Mouse (Mus musculus) midbrain, embryonic 14.5 days (tissue): ENCODE measurements around the gene Gatd1. TPM values are rescaled to one million over a fixed set of nuclear protein-coding genes. Genes with fewer than 3 reads are reported as not detected.

Source experiments
- ATAC-seq: fragments of 200-750 bp; cut with Nextera tagmentation; 2 replicates; pipeline ENCODE4 v1.8.0; 2017; ENCODE audit warnings: moderate number of reproducible peaks, moderate library complexity; ENCODE audit not compliant: low FRiP score, low TSS enrichment
- DNase-seq: peaks from one replicate; pipeline ENCODE4 v3.0.0-alpha.2; 2015
- H3K27ac ChIP-seq: fragments of 300-500 bp; sonication (generic); replicated peaks from 2 replicates; pipeline ENCODE4 v1.5.1; 2014; ENCODE audit warnings: mild to moderate bottlenecking, low read depth, low read length, moderate library complexity
- H3K27me3 ChIP-seq: fragments of 300-500 bp; sonication (generic); 2 replicates; pipeline ENCODE4 v1.6.1; 2014; ENCODE audit warnings: low read length, control low read depth, mixed read lengths; ENCODE audit not compliant: control insufficient read depth, insufficient read depth
- H3K36me3 ChIP-seq: fragments of 300-500 bp; sonication (generic); 2 replicates; pipeline ENCODE4 v1.6.1; 2014; ENCODE audit warnings: low read length, control low read depth; ENCODE audit not compliant: control insufficient read depth, insufficient read depth
- H3K4me1 ChIP-seq: fragments of 300-500 bp; sonication (generic); 2 replicates; pipeline ENCODE4 v1.6.1; 2014; ENCODE audit warnings: mild to moderate bottlenecking, antibody characterized with exemption, low read length, control low read depth; ENCODE audit not compliant: control insufficient read depth, insufficient read depth
- H3K4me2 ChIP-seq: fragments of 300-500 bp; sonication (generic); 2 replicates; pipeline ENCODE4 v1.6.1; 2014; ENCODE audit warnings: mild to moderate bottlenecking, low read length, moderate library complexity
- H3K4me3 ChIP-seq: fragments of 300-500 bp; sonication (generic); replicated peaks from 2 replicates; pipeline ENCODE4 v1.5.1; 2014; ENCODE audit warnings: low read depth, low read length
- H3K9ac ChIP-seq: fragments of 300-500 bp; sonication (generic); replicated peaks from 2 replicates; pipeline ENCODE4 v1.6.1; 2014; ENCODE audit warnings: mild to moderate bottlenecking, low read length, moderate library complexity
- H3K9me3 ChIP-seq: fragments of 300-500 bp; sonication (generic); 2 replicates; pipeline ENCODE4 v1.6.1; 2016; ENCODE audit warnings: low read length, control low read depth, mixed read lengths; ENCODE audit not compliant: control insufficient read depth
- WGBS: fragments of 180-500 bp; shearing (Covaris S2); extraction: QIAGEN DNeasy Blood & Tissue Kit; methylation state at CpG from one replicate; pipeline ENCODE4 v1.1.7; 2014; 5-methylcytosine and 5-hydroxymethylcytosine counted together
- polyA plus RNA-seq: library from polyadenylated mRNA; unstranded; fragments of >200 nt; fragmentation: Nextera tagmentation; extraction: Ambion mirVana; gene quantifications from 2 replicates; pipeline ENCODE4 v1.2.1, GENCODE M21; 2014

Gene Gatd1
- polyA plus RNA-seq, 1 experiment from 2014 or later, result 49.3 TPM

DNA sequence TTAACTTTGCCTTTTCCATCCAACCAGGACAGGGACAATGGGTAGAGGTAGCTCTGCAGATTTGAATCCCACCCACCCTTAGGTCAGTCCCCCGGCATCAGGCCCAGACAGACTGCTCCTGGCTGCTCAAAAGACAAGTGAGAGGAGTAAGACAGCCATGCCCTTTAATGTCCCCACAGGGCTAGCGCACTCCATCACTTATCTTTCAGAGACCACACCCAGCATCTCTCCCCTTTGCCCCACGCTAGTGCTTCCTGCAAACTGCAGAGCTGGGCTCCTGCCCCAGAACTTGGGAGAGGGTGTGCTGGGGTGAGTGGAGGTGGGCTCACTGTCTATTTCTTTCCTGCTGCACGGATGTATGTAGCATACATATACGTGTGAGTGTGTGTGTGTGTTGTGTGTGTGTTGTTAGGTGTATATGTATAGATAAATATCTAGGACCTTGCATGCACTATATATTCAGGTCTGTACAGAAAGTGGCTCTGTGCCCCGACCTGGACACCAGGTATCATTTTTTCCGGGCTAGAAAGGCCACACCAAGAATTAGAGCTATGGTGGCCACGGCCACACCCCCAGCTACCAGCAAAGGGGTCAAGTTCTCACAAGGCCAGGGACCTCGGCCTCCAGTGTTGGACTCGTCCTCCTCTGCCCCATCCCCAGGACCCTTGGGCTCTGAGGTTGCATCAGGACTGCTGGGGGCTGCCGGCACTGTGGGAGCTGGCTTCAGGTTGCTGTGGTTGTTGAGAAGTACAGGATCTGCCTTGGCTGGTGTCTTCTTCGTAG is 13.2 kb upstream of the Gatd1 start:
- no peak overlapping the region for H3K9ac ChIP-seq
- no peaks in the 10 kb centered on the region for H3K27me3 ChIP-seq
- no peak overlapping the region for H3K4me2 ChIP-seq
- peaks cover 12% of the 10 kb centered on the region; the same call in 1 of the 2 replicates for H3K4me1 ChIP-seq
- 88% methylated on average over 12 of the region's 12 CpGs for WGBS
- DNase-seq (no peak), ATAC-seq (no peak)
- no peaks in the 10 kb centered on the region for H3K9me3 ChIP-seq
- peaks cover 32% of the 10 kb centered on the region for H3K36me3 ChIP-seq
- H3K4me3 ChIP-seq, result no peak overlapping the region
- no peak overlapping the region for H3K27ac ChIP-seq

DNA sequence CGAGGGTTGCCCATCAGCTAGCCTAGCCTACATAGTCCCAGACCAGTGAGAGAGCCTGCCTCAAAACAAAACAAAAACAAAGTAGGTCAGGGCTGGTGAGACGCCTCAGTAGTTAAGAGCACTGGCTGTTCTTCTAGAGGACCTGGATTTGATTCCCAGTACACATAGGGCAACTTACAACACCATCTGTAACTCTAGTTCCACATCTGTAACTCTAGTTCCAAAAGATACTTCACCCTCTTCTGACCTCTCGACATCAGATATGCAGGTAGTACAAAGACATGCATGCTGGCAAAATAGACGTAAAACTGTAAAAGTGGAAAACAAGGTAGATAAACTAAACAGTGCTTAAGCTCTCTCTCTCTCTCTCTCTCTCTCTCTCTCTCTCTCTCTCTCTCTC is 9.9 kb upstream of the Gatd1 start:
- ATAC-seq, result no peak

DNA sequence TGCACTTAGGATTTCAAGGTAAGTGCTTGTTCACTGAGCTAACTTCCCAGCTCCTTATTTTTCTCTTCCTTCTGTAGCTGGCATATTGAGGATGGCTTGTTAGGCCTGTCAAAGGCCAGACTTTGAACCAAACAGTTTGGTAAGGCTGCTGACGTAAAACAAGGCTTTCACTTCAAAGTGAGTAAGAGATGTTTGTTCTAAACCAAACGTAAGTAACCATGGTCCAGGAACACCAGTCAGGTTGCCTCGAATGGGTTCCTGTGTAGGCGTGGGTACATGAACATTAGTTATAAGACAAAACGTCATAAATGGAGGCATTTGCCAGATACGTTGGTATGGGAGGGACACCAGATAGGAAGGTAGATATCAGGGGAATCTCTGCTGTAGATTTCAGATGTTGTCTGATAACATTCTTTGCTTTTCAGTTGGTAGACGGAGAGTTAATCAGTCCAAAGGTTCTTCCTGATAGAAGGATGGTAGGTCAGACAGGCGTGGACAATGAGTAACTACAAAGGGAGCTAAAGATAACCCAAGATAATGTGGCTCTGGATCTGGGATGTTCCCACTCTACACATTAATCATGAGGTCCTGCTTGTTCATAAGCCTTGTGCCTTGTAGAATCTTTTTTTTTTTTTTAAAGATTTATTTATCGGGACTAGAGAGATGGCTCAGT is 6.2 kb upstream of the Gatd1 start:
- Histone ChIP-seq H3K4me3 (no peak overlapping the region), H3K27me3 (no peaks in the 10 kb centered on the region), H3K9ac (no peak overlapping the region), H3K36me3 (no peaks in the 10 kb centered on the region), H3K27ac (no peak overlapping the region), H3K4me1 (no peaks in the 10 kb centered on the region), H3K9me3 (no peaks in the 10 kb centered on the region), H3K4me2 (no peak overlapping the region)
- ATAC-seq, result no peak
- no peak for DNase-seq
- WGBS, result 89% methylated on average over 9 of the region's 9 CpGs

More for the DNA sequence above, 9.9 kb upstream of the Gatd1 start:
- Histone ChIP-seq H3K9me3 (no peaks in the 10 kb centered on the region), H3K27me3 (no peaks in the 10 kb centered on the region), H3K4me1 (peaks cover 7% of the 10 kb centered on the region; the same call in 1 of the 2 replicates), H3K9ac (no peak overlapping the region), H3K36me3 (0 out of 2 replicates have a peak, but pooled peaks cover 11% of the 10 kb centered on the region), H3K4me3 (no peak overlapping the region), H3K27ac (no peak overlapping the region), H3K4me2 (no peak overlapping the region)
- WGBS, result 71% methylated on average over 4 of the region's 4 CpGs
- DNase-seq, result no peak

DNA sequence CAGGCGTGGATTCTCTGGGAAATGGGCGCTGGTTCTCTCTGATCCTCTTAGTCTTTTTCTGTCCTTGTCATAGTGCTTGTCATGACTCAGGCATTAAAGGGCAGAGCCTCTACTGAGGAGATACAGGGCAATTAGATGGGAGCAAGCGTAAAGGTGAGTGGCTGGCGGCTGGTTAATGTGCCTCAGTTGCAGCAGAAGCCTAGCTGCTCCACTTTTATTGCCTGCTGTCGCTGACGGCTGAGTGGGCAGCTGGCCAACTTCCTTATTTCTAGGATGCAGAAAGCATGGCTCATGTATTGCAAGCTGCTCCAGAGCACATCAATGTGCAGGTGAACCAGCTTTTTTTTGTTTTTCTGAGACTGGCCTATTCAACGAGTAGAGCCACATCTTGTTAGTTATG is 5.0 kb upstream of the Gatd1 start:
- H3K27me3 ChIP-seq, result no peaks in the 10 kb centered on the region

DNA sequence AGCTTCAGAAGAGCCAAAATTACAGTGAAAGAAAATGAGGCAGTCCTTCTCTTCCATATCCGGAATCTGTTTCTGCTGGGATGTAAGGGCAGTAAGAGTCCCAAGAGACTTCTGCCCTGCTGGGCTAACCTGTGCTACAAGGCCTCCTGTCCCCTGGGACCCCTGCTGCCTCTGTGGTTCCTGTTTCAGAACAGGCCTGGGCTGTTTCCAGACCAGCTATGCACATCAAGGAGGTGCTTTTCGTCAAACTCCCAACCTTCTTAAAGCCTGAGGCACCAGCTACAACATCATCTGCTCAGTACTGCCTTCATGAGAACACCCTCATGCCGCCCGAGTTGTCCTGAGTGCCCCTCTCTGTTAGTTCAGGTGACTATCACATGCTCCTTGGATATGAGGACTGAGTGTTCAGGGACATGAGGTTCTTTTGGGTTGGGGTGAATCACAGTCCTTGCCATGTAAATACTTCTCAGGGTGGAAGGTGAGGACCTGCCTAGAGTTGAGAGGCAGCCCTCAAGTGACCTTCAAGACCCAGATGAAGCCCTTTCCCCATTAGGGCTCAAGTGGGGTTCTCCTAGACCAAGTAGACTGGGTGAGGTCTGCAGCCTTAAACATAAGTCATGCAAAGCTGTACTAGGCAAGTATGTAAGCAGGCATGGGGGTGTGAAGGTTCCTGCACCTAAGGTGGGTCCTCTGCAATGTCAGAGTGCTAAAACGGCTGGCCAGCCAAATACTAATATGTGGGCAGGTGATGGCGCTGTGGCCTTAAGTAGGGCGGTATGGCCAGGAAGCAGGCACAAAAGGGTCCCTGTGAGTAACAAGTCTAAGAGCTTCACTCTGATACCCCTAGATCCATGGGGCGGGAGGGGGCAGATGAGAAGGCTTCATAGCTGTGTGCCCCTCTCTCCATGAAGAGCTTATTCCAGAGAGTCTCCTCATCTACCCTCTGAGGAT is 4.1 kb upstream of the Gatd1 start:
- ATAC-seq (no peak), DNase-seq (no peak)
- Histone ChIP-seq H3K27me3 (no peaks in the 10 kb centered on the region), H3K4me3 (no peak overlapping the region), H3K9me3 (no peaks in the 10 kb centered on the region), H3K4me1 (peaks cover 8% of the 10 kb centered on the region), H3K4me2 (no peak overlapping the region), H3K36me3 (no peaks in the 10 kb centered on the region), H3K27ac (no peak overlapping the region), H3K9ac (no peak overlapping the region)
- 69% methylated on average over 8 of the region's 8 CpGs for WGBS

More for the DNA sequence above, 5.0 kb upstream of the Gatd1 start:
- Histone ChIP-seq H3K9ac (no peak overlapping the region), H3K27ac (no peak overlapping the region), H3K4me3 (no peak overlapping the region), H3K4me2 (no peak overlapping the region), H3K4me1 (peaks cover 4% of the 10 kb centered on the region; the same call in 1 of the 2 replicates), H3K9me3 (no peaks in the 10 kb centered on the region), H3K36me3 (no peaks in the 10 kb centered on the region)
- DNase-seq, result peak; percentile 17
- no peak for ATAC-seq
- WGBS, result 77% methylated on average over 7 of the region's 7 CpGs

DNA sequence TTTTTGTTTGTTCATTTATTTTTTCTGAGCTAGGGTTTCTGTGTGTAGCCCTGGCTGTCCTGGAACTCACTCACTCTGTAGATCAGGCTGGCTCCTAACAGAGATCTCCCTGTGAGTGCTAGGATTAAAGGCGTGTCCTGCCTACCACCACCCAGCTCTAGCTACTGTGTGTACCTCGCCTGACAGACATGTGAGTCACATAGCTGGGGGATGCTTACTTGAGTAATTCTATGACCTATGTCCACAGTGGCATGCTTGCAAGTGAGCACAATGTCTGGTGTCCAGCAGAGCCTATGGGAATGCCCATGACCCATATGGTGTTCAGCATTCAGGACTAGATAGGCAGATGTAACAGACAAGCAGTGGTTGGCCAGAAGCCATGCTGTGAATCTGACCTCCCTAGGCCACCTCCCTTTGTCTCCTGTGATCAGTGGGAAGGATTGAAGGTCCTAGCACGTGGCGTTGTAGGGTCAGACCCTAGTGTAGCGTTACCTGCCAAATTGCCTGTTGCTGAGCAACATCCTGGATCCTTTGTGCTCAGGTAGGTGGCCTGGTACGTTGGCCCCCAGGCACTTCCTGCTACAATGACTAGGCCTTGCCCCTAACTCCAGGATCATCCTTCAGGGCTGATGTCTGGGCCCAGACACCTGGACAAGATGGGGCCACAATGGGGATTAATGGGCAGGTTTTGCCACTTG is 2.4 kb upstream of the Gatd1 start:
- Histone ChIP-seq H3K27ac (no peak overlapping the region), H3K36me3 (no peaks in the 10 kb centered on the region), H3K4me1 (peaks cover 10% of the 10 kb centered on the region), H3K4me2 (no peak overlapping the region), H3K27me3 (no peaks in the 10 kb centered on the region), H3K4me3 (no peak overlapping the region), H3K9ac (no peak overlapping the region), H3K9me3 (no peaks in the 10 kb centered on the region)
- ATAC-seq, result no peak
- WGBS, result 80% methylated on average over 6 of the region's 6 CpGs
- no peak for DNase-seq

DNA sequence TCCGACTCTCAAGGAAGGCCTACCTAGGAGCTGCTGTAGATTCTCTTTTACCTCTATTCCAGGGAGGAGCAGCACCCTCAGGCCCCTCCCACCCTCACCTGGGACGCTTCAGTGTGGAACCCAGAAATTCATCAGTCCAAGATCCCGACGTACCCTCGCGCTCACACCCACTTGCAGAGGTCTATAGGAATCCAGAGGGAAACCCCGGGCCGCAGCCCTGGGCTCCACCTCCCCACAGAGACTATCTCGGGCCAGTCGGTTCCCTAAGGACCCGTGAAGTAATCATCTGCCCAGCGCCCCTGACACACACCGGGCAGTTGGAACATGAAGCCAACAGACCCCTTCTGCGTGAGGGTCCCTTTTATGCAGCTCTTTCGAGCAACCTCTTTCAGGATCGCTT is 605 bp downstream of the Gatd1 start:
- H3K36me3 ChIP-seq, result peaks cover 16% of the 10 kb centered on the region
- peak overlapping the region; percentile 66 for H3K4me3 ChIP-seq
- peak; percentile 26 for ATAC-seq
- no peaks in the 10 kb centered on the region for H3K27me3 ChIP-seq
- peak; percentile 47 for DNase-seq
- peak overlapping the region; percentile 83 for H3K27ac ChIP-seq
- H3K4me2 ChIP-seq, result peak overlapping the region; percentile 91
- WGBS, result 4% methylated on average over 16 of the region's 16 CpGs
- peak overlapping the region; percentile 76 for H3K9ac ChIP-seq
- H3K4me1 ChIP-seq, result peaks cover 10% of the 10 kb centered on the region
- H3K9me3 ChIP-seq, result no peaks in the 10 kb centered on the region

DNA sequence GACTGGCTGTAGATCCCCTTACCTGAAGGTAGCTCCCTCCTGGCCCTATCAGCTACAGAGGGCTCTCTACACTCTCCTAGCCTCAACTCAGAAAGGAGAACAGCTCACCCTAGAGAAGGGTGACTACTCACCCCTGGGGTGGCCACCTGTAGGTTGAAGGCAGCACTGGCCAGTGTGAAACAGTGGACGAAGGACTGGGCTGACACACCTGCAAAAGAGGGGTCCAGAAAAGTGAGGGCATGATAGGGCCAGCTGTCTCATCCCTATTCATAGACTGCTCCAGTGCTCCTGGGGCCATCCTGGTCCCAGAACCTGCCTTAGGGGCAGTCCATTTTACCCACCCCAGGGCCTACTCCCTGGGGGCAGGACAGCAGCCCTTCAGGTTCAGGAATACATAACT is 2.3 kb downstream of the Gatd1 start:
- WGBS, result 89% methylated on average over 1 of the region's 1 CpGs
- Histone ChIP-seq H3K4me3 (no peak overlapping the region), H3K27me3 (no peaks in the 10 kb centered on the region), H3K27ac (no peak overlapping the region), H3K36me3 (peaks cover 22% of the 10 kb centered on the region), H3K4me1 (peaks cover 10% of the 10 kb centered on the region), H3K9me3 (no peaks in the 10 kb centered on the region), H3K9ac (no peak overlapping the region), H3K4me2 (no peak overlapping the region)
- DNase-seq (no peak), ATAC-seq (no peak)
